Mouse (Mus musculus) hindbrain, postnatal 0 days (tissue): Measurements from ENCODE around the gene Slc7a1. TPM values are rescaled to one million over a fixed set of nuclear protein-coding genes. Genes with fewer than 3 reads are reported as not detected.

Experiments used
- ATAC-seq: fragments of 200-750 bp; cut with Nextera tagmentation; 2 replicates; pipeline ENCODE4 v1.8.0; 2017; ENCODE audit warnings: mild to moderate bottlenecking, moderate TSS enrichment, moderate library complexity
- DNase-seq: peaks from one replicate; pipeline ENCODE4 v3.0.0-alpha.2; 2015; ENCODE audit warnings: low spot score
- H3K27ac ChIP-seq: fragments of 300-500 bp; sonication (generic); 2 replicates; pipeline ENCODE4 v1.5.1; 2014; ENCODE audit warnings: mild to moderate bottlenecking
- H3K27me3 ChIP-seq: fragments of 300-500 bp; sonication (generic); 2 replicates; pipeline ENCODE4 v1.6.1; 2014; ENCODE audit warnings: low read length, mixed read lengths; ENCODE audit not compliant: insufficient read depth
- H3K36me3 ChIP-seq: fragments of 300-500 bp; sonication (generic); 2 replicates; pipeline ENCODE4 v1.6.1; 2014; ENCODE audit warnings: low read length, mixed read lengths; ENCODE audit not compliant: insufficient read depth
- H3K4me1 ChIP-seq: fragments of 300-500 bp; sonication (generic); 2 replicates; pipeline ENCODE4 v1.6.1; 2014; ENCODE audit warnings: antibody characterized with exemption, low read length, mixed read lengths; ENCODE audit not compliant: insufficient read depth
- H3K4me2 ChIP-seq: fragments of 300-500 bp; sonication (generic); 2 replicates; pipeline ENCODE4 v1.6.1; 2014; ENCODE audit warnings: low read depth, mild to moderate bottlenecking, low read length, moderate library complexity, mixed read lengths
- H3K4me3 ChIP-seq: fragments of 300-500 bp; sonication (generic); 2 replicates; pipeline ENCODE4 v1.5.1; 2014; ENCODE audit warnings: low read length
- H3K9ac ChIP-seq: fragments of 300-500 bp; sonication (generic); replicated peaks from 2 replicates; pipeline ENCODE4 v1.6.1; 2014; ENCODE audit warnings: mild to moderate bottlenecking, low read length, moderate library complexity, mixed read lengths
- H3K9me3 ChIP-seq: fragments of 300-500 bp; sonication (generic); 2 replicates; pipeline ENCODE4 v1.6.1; 2016; ENCODE audit warnings: low read length, mixed read lengths
- CTCF ChIP-seq: IDR thresholded peaks from 2 replicates; pipeline ENCODE4 v1.5.1; 2016; ENCODE audit warnings: antibody characterized with exemption, control low read depth, low read depth
- WGBS: fragments of 180-500 bp; shearing (Covaris S2); extraction: QIAGEN DNeasy Blood & Tissue Kit; methylation state at CpG from one replicate; pipeline ENCODE4 v1.1.7; 2014; 5-methylcytosine and 5-hydroxymethylcytosine counted together
- polyA plus RNA-seq: library from polyadenylated mRNA; unstranded; fragments of >200 nt; fragmentation: Nextera tagmentation; extraction: Ambion mirVana; gene quantifications from 2 replicates; pipeline ENCODE4 v1.2.1, GENCODE M21; 2015
- total RNA-seq: library from RNA; depleted of rRNA; stranded (reverse); fragments of >200 nt; gene quantifications from 2 replicates; pipeline ENCODE4 v1.2.3, GENCODE M21; 2014

Slc7a1 gene
- total and polyA plus RNA-seq, 2 experiments from 2014 or later, result 42.3 to 58.5 TPM

- no peak overlapping the region for H3K4me2 ChIP-seq
- no peak overlapping the region for H3K9ac ChIP-seq
- H3K4me1 ChIP-seq, result no peaks in the 10 kb centered on the region
- TF ChIP-seq CTCF, result no peak
- H3K4me3 ChIP-seq, result no peak overlapping the region
- no peaks in the 10 kb centered on the region for H3K27me3 ChIP-seq
- ATAC-seq, result no peak
- 91% methylated on average over 3 of the region's 3 CpGs for WGBS
- no peaks in the 10 kb centered on the region for H3K36me3 ChIP-seq
- H3K9me3 ChIP-seq, result no peaks in the 10 kb centered on the region
- no peak overlapping the region for H3K27ac ChIP-seq
- no peak for DNase-seq
These were observed 21.0 kb downstream of the Slc7a1 start for GRCm38 (mm10) chr5:148378707-148379106.

- no peak overlapping the region for H3K9ac ChIP-seq
- 76% methylated on average over 4 of the region's 4 CpGs for WGBS
- H3K4me2 ChIP-seq, result no peak overlapping the region
- no peaks in the 10 kb centered on the region for H3K36me3 ChIP-seq
- H3K4me1 ChIP-seq, result no peaks in the 10 kb centered on the region
- H3K4me3 ChIP-seq, result no peak overlapping the region
- H3K27me3 ChIP-seq, result no peaks in the 10 kb centered on the region
- no peaks in the 10 kb centered on the region for H3K9me3 ChIP-seq
- ATAC-seq, result no peak
- TF ChIP-seq CTCF, result no peak
- no peak for DNase-seq
- H3K27ac ChIP-seq, result no peak overlapping the region
These were observed 21.5 kb downstream of the Slc7a1 start for GRCm38 (mm10) chr5:148378232-148378508.

- no peak overlapping the region for H3K27ac ChIP-seq
- no peaks in the 10 kb centered on the region for H3K36me3 ChIP-seq
- H3K4me1 ChIP-seq, result no peaks in the 10 kb centered on the region
- no peak for TF ChIP-seq CTCF
- no peak overlapping the region for H3K4me2 ChIP-seq
- H3K9ac ChIP-seq, result no peak overlapping the region
- no peak overlapping the region for H3K4me3 ChIP-seq
- no peak for ATAC-seq
- H3K9me3 ChIP-seq, result no peaks in the 10 kb centered on the region
- no peaks in the 10 kb centered on the region for H3K27me3 ChIP-seq
- DNase-seq, result no peak
- 81% methylated on average over 17 of the region's 17 CpGs for WGBS
These were observed 22.1 kb downstream of the Slc7a1 start for GRCm38 (mm10) chr5:148377439-148378231.

- DNase-seq, result no peak
- no peak overlapping the region for H3K9ac ChIP-seq
- 93% methylated on average over 8 of the region's 8 CpGs for WGBS
- no peak overlapping the region for H3K4me3 ChIP-seq
- no peak for TF ChIP-seq CTCF
- ATAC-seq, result no peak
- no peak overlapping the region for H3K4me2 ChIP-seq
- H3K27ac ChIP-seq, result no peak overlapping the region
- no peaks in the 10 kb centered on the region for H3K9me3 ChIP-seq
- H3K36me3 ChIP-seq, result no peaks in the 10 kb centered on the region
- H3K4me1 ChIP-seq, result no peaks in the 10 kb centered on the region
- no peaks in the 10 kb centered on the region for H3K27me3 ChIP-seq
These were observed 23.3 kb downstream of the Slc7a1 start for GRCm38 (mm10) chr5:148376358-148376757.

- Histone ChIP-seq H3K4me1 (no peaks in the 10 kb centered on the region), H3K4me2 (no peak overlapping the region), H3K27ac (no peak overlapping the region), H3K9ac (no peak overlapping the region), H3K4me3 (no peak overlapping the region), H3K9me3 (no peaks in the 10 kb centered on the region), H3K36me3 (no peaks in the 10 kb centered on the region), H3K27me3 (no peaks in the 10 kb centered on the region)
- DNase-seq (no peak), ATAC-seq (no peak)
- WGBS, result 72% methylated on average over 12 of the region's 12 CpGs
- TF ChIP-seq CTCF, result peak; percentile 42
These were observed 24.2 kb downstream of the Slc7a1 start for GRCm38 (mm10) chr5:148375480-148375879.

GRCm38 (mm10) chr5:148373092-148373685, 26.5 kb downstream of the Slc7a1 start:
- TF ChIP-seq CTCF, result no peak
- Histone ChIP-seq H3K4me3 (no peak overlapping the region), H3K9ac (no peak overlapping the region), H3K4me2 (no peak overlapping the region), H3K27ac (no peak overlapping the region), H3K36me3 (no peaks in the 10 kb centered on the region), H3K9me3 (no peaks in the 10 kb centered on the region), H3K27me3 (no peaks in the 10 kb centered on the region), H3K4me1 (no peaks in the 10 kb centered on the region)
- ATAC-seq, result no peak
- DNase-seq, result no peak
- WGBS, result 91% methylated on average over 9 of the region's 9 CpGs
